In the genomic region with DNA sequence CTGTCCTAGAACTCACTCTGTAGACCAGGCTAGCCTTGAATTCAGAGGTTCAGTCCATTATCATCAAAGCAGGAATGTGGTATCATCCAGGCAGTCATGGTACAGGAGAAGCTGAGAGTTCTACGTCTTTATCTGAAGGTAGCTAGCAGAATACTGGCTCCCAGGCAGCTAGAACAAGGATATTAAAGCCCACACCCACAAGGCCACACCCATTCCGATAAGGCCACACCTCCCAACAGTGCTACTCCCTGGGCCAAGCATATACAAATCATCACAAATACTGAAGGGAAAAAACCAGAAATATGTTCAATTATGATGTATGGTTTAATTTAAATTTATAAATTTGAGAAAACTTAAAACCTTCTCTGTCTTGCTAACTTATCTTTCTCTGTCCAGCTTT, we compare ENCODE assay signal across 23 mouse cellular contexts. TPM values are rescaled to one million over a fixed set of nuclear protein-coding genes. Genes with fewer than 3 reads are reported as not detected.
DNase-seq lines count a peak whose midpoint lies in the region; ATAC-seq lines count a peak whose summit lies in the region.
"Had no signal": no experiment of that assay in that cellular context is flagged by ENCODE, and none has a peak within 500 bp of the region (broad histone marks: within the 10 kb centered on the region; RNA-seq: fewer than 3 reads in every experiment).

No protein-coding gene starts in this region.

- H3K9me3 ChIP-seq in liver, embryonic 12.5 days (replicated peaks), result 0 out of 2 replicates have a peak, but pooled peaks cover 4% of the 10 kb centered on the region
- no peaks in the 10 kb centered on the region for H3K9me3 ChIP-seq in liver, embryonic 16.5 days (replicated peaks; ENCODE audit: control insufficient read depth, low read length)
- H3K9me3 ChIP-seq: embryonic facial prominence, embryonic 15.5 days; forebrain, embryonic 15.5 days; heart, embryonic 10.5 days; hindbrain, embryonic 12.5 days had no signal

- WGBS in liver, embryonic 12.5 days (ENCODE audit: insufficient replicate concordance), result 40% methylated on average over 2 of the region's 2 CpGs
- WGBS in liver, embryonic 16.5 days (ENCODE audit: insufficient replicate concordance), result 38% methylated on average over 2 of the region's 2 CpGs

- intact Hi-C loops in left cerebral cortex, postnatal 4 days (cut with DNase I), result no loop called here

- no peak overlapping the region for H3K4me2 ChIP-seq in liver, embryonic 12.5 days
- H3K4me2 ChIP-seq in liver, embryonic 16.5 days (ENCODE audit: low read depth, low read length), result no peak overlapping the region
- H3K4me2 ChIP-seq: embryonic facial prominence, embryonic 15.5 days; forebrain, embryonic 15.5 days; hindbrain, embryonic 12.5 days had no signal

- H3K27me3 ChIP-seq in liver, embryonic 12.5 days (replicated peaks), result no peaks in the 10 kb centered on the region
- no peaks in the 10 kb centered on the region for H3K27me3 ChIP-seq in liver, embryonic 16.5 days (ENCODE audit: control insufficient read depth, insufficient read depth, low read depth, low read length)
- H3K27me3 ChIP-seq: CH12.LX; embryonic facial prominence, embryonic 15.5 days; forebrain, embryonic 15.5 days; hindbrain, embryonic 12.5 days had no signal

- no peak overlapping the region for H3K27ac ChIP-seq in liver, embryonic 12.5 days
- no peak overlapping the region for H3K27ac ChIP-seq in liver, embryonic 16.5 days (ENCODE audit: low read length)
- H3K27ac ChIP-seq: embryonic facial prominence, embryonic 15.5 days; forebrain, embryonic 15.5 days; heart, embryonic 10.5 days; hindbrain, embryonic 12.5 days had no signal

- ATAC-seq in liver, embryonic 12.5 days, result peak; percentile 81
- peak; percentile 80 for ATAC-seq in liver, embryonic 16.5 days (ENCODE audit: low read depth)
- ATAC-seq: forebrain, embryonic 15.5 days; hindbrain, embryonic 16.5 days; inflammation-experienced regulatory T-cells, adult 6 months had no signal

- peak; percentile 36 for DNase-seq in R1 (ENCODE audit: low read depth, low spot score)
- peak; percentile 32 for DNase-seq in c-Kit-positive CD71-positive TER-119-negative erythroid progenitor cells, embryonic 14.5 days (ENCODE audit: low read depth)
- DNase-seq in left cerebral cortex, postnatal 4 days, result no peak
- DNase-seq in cerebellum, adult 9-10 months, result no peak
- no peak for DNase-seq in heart, adult 9 months (ENCODE audit: low spot score in 2 of 2)
- DNase-seq: adrenal gland, postnatal 25 days; cerebellum, adult 11-12 months; cerebellum, postnatal 10 days; embryo, embryonic 11 days; gastrocnemius, postnatal 36 days; heart, adult 11 months; heart, postnatal 10 days; heart, postnatal 4 days had no signal

- H3K9ac ChIP-seq in liver, embryonic 12.5 days, result no peak overlapping the region
- H3K9ac ChIP-seq in liver, embryonic 16.5 days (ENCODE audit: low read depth, low read length), result no peak overlapping the region
- H3K9ac ChIP-seq: embryonic facial prominence, embryonic 15.5 days; forebrain, embryonic 15.5 days; hindbrain, embryonic 12.5 days had no signal

- H3K36me3 ChIP-seq in liver, embryonic 12.5 days, result peaks cover 62% of the 10 kb centered on the region
- peaks cover 23% of the 10 kb centered on the region for H3K36me3 ChIP-seq in liver, embryonic 16.5 days (ENCODE audit: control insufficient read depth, insufficient read depth)

- peaks cover 8% of the 10 kb centered on the region for H3K4me1 ChIP-seq in liver, embryonic 12.5 days
- peaks cover 5% of the 10 kb centered on the region for H3K4me1 ChIP-seq in liver, embryonic 16.5 days (ENCODE audit: control insufficient read depth, low read depth, low read length)
- H3K4me1 ChIP-seq: embryonic facial prominence, embryonic 15.5 days; forebrain, embryonic 15.5 days; heart, embryonic 10.5 days; hindbrain, embryonic 12.5 days had no signal

- no peak overlapping the region for H3K4me3 ChIP-seq in liver, embryonic 12.5 days
- no peak overlapping the region for H3K4me3 ChIP-seq in liver, embryonic 16.5 days (ENCODE audit: low read depth, low read length)
- H3K4me3 ChIP-seq: embryonic facial prominence, embryonic 15.5 days; erythroblast, embryonic 14.5 days; forebrain, embryonic 15.5 days; heart, embryonic 10.5 days; hindbrain, embryonic 12.5 days had no signal

RNA-seq across cellular contexts. Expression of gene Ylpm1, which starts 16.1 kb away (rescaled TPM):
- 12.4 and 13.7 TPM in 2 replicates for polyA plus RNA-seq in liver, embryonic 12.5 days (2016; fragmentation: Nextera tagmentation; extraction: Ambion mirVana)
- 5.8 and 6.5 TPM in 2 replicates for polyA plus RNA-seq in liver, embryonic 16.5 days (2015; fragmentation: Nextera tagmentation; extraction: Ambion mirVana)
- 100 to 1,000 TPM; 143 to 145 TPM for total RNA-seq in left cerebral cortex, postnatal 4 days (2021)

RNA-seq across cellular contexts. Expression of gene Arel1, which starts 41.5 kb away (rescaled TPM):
- polyA plus RNA-seq in liver, embryonic 12.5 days (2016; fragmentation: Nextera tagmentation; extraction: Ambion mirVana), result 19.1 and 20.2 TPM in 2 replicates
- polyA plus RNA-seq in liver, embryonic 16.5 days (2015; fragmentation: Nextera tagmentation; extraction: Ambion mirVana), result 15.1 and 16.5 TPM in 2 replicates
- 10 to 100 TPM; 90.9 to 91.7 TPM for total RNA-seq in left cerebral cortex, postnatal 4 days (2021)

RNA-seq across cellular contexts. Expression of gene Fcf1, which starts 41.5 kb away (rescaled TPM):
- 136 and 138 TPM in 2 replicates for polyA plus RNA-seq in liver, embryonic 12.5 days (2016; fragmentation: Nextera tagmentation; extraction: Ambion mirVana)
- polyA plus RNA-seq in liver, embryonic 16.5 days (2015; fragmentation: Nextera tagmentation; extraction: Ambion mirVana), result 71.0 and 75.4 TPM in 2 replicates
- 10 to 100 TPM; 41.0 to 47.8 TPM for total RNA-seq in left cerebral cortex, postnatal 4 days (2021)

Comparison
In these comparisons a context has a peak if more than half of its experiments do, and no peak if none do; other contexts are left out.
1. DNase-seq: peak in R1 (single experiment) and c-Kit-positive CD71-positive TER-119-negative erythroid progenitor cells, embryonic 14.5 days (single experiment); none in left cerebral cortex, postnatal 4 days (single experiment), cerebellum, adult 9-10 months (single experiment) and heart, adult 9 months (0 of 2).